Mouse (Mus musculus): ENCODE results near the gene Cxcl2. TPM values are rescaled to one million over a fixed set of nuclear protein-coding genes. Genes with fewer than 3 reads are reported as not detected.

Cxcl2 gene
- polyA plus RNA-seq, 1 experiment from 2014 or later, result not detected

DNA sequence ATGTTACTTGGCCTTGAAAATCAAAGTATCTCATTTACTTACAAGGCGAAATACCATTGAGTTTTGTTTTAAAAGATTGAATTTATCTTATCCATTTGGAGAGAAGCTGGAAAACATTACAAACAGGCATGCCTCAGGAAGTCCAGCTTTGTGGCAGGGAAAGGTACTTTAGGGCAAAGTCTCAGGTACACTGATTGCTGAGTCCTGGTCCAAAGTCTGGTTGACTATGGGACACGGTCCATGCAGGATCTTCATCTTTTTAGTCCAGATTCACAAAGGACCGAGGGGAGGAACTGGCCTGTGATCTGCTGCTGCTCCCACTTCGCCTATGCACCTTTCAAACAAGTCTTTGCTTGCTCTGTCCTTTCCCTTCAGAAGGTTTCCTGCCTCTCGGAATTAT, 4.4 kb upstream of the Cxcl2 start:
- Histone ChIP-seq H3K36me3 (no peaks in the 10 kb centered on the region), H3K4me2 (no peak overlapping the region), H3K27ac (no peak overlapping the region), H3K4me1 (no peaks in the 10 kb centered on the region), H3K9ac (no peak overlapping the region), H3K27me3 (replicated peaks) (peaks cover 11% of the 10 kb centered on the region), H3K9me3 (replicated peaks) (no peaks in the 10 kb centered on the region), H3K4me3 (no peak overlapping the region)
- 60% methylated on average over 5 of the region's 5 CpGs for WGBS (ENCODE audit: insufficient replicate concordance)
- no peak for ATAC-seq

GRCm38 (mm10) chr5:90900147-90900546, 3.5 kb upstream of the Cxcl2 start:
- Histone ChIP-seq H3K4me1 (no peaks in the 10 kb centered on the region), H3K27ac (no peak overlapping the region), H3K4me2 (no peak overlapping the region), H3K9me3 (replicated peaks) (no peaks in the 10 kb centered on the region), H3K36me3 (no peaks in the 10 kb centered on the region), H3K9ac (no peak overlapping the region), H3K27me3 (replicated peaks) (peaks cover 19% of the 10 kb centered on the region), H3K4me3 (no peak overlapping the region)
- 60% methylated on average over 7 of the region's 7 CpGs for WGBS (ENCODE audit: insufficient replicate concordance)
- ATAC-seq, result no peak

- no peak overlapping the region for H3K27ac ChIP-seq
- H3K4me3 ChIP-seq, result no peak overlapping the region
- no peak overlapping the region for H3K4me2 ChIP-seq
- no peak overlapping the region for H3K9ac ChIP-seq
- H3K36me3 ChIP-seq, result no peaks in the 10 kb centered on the region
- peaks cover 19% of the 10 kb centered on the region for H3K27me3 ChIP-seq (replicated peaks)
- 57% methylated on average over 7 of the region's 7 CpGs for WGBS (ENCODE audit: insufficient replicate concordance)
- no peaks in the 10 kb centered on the region for H3K9me3 ChIP-seq (replicated peaks)
- no peaks in the 10 kb centered on the region for H3K4me1 ChIP-seq
- no peak for ATAC-seq
Observed at GRCm38 (mm10) chr5:90900688-90901087, 3.0 kb upstream of the Cxcl2 start.

- Histone ChIP-seq H3K27me3 (replicated peaks) (peaks cover 28% of the 10 kb centered on the region), H3K4me3 (no peak overlapping the region), H3K36me3 (no peaks in the 10 kb centered on the region), H3K4me1 (no peaks in the 10 kb centered on the region), H3K4me2 (peak overlapping the region; percentile 48), H3K9me3 (replicated peaks) (no peaks in the 10 kb centered on the region), H3K9ac (no peak overlapping the region), H3K27ac (no peak overlapping the region)
- no peak for ATAC-seq
- 5% methylated on average over 10 of the region's 10 CpGs for WGBS (ENCODE audit: insufficient replicate concordance)
Observed at GRCm38 (mm10) chr5:90902380-90903260, 1.1 kb upstream of the Cxcl2 start.

DNA sequence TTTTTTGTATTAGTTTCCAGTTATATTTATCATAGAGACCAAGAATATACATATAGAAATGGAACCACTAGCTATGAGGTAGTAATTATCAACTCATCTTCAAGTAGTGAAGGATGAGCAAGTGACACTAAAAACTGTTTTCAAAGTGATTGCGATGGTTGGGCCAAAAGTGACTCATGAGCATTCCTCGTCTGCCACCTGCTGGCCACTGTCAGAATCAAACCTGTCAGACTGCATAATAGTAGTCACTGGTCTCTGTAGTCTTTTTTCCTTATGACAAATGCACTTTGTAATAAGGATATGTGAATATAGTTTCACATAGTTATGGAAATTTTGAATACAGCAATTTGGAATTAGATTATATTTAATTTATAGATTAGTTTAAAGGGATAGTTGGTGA, 5.3 kb downstream of the Cxcl2 start:
- no peak overlapping the region for H3K4me2 ChIP-seq
- 1% methylated on average over 2 of the region's 2 CpGs for WGBS (ENCODE audit: insufficient replicate concordance)
- no peak for ATAC-seq
- H3K9ac ChIP-seq, result no peak overlapping the region
- H3K36me3 ChIP-seq, result no peaks in the 10 kb centered on the region
- H3K9me3 ChIP-seq (replicated peaks), result no peaks in the 10 kb centered on the region
- no peak overlapping the region for H3K27ac ChIP-seq
- H3K4me3 ChIP-seq, result no peak overlapping the region
- H3K27me3 ChIP-seq (replicated peaks), result peaks cover 21% of the 10 kb centered on the region
- H3K4me1 ChIP-seq, result no peaks in the 10 kb centered on the region

DNA sequence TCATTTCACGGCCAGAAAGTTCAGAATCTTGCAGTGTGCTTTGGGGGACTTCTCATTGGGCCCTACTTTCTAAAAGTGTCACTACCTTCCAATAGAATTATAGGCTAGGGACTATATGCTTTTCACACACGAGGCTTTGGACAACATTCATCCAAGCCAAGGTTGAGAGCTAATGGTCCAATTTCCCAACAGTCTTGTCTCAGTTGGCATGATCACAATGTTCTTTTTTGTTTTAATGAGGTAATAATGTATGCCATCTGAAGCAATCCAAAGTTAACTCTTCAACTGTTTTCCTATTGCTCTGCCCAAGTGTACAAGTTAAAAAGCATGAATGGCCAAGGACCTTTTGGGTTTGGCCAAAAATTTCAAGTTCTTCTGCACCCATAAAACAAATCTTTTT, 15.8 kb downstream of the Cxcl2 start:
- Histone ChIP-seq H3K4me2 (no peak overlapping the region), H3K36me3 (no peaks in the 10 kb centered on the region), H3K4me3 (no peak overlapping the region), H3K9ac (no peak overlapping the region), H3K27ac (no peak overlapping the region), H3K9me3 (replicated peaks) (no peaks in the 10 kb centered on the region), H3K4me1 (no peaks in the 10 kb centered on the region), H3K27me3 (replicated peaks) (no peaks in the 10 kb centered on the region)
- WGBS (ENCODE audit: insufficient replicate concordance), result 69% methylated on average over 2 of the region's 2 CpGs
- no peak for ATAC-seq

- H3K4me1 ChIP-seq, result no peaks in the 10 kb centered on the region
- H3K9me3 ChIP-seq (replicated peaks), result no peaks in the 10 kb centered on the region
- no peak for ATAC-seq
- no peaks in the 10 kb centered on the region for H3K27me3 ChIP-seq (replicated peaks)
- H3K27ac ChIP-seq, result no peak overlapping the region
- H3K36me3 ChIP-seq, result no peaks in the 10 kb centered on the region
- no peak overlapping the region for H3K9ac ChIP-seq
- H3K4me3 ChIP-seq, result no peak overlapping the region
- 78% methylated on average over 4 of the region's 4 CpGs for WGBS (ENCODE audit: insufficient replicate concordance)
- no peak overlapping the region for H3K4me2 ChIP-seq
Observed at GRCm38 (mm10) chr5:90922958-90923357, 19.3 kb downstream of the Cxcl2 start.

DNA sequence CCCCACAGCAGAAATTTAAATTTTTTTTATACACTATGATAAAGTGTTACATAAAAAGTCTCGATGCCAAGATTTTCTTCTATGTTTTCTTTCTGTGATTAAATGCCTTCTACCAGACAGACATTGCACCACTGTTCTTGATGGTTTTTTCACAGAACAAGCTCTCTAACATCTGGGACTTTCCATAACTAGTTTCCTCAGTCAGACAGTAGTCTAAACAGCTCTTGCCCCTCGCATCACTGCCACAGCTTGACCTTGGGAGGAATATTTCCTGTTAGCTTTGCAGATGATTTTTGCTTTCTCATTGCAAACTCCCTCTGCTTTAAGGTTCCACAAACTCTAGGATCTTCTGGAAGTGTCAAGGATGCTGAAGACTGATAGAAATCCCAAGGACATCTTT, 26.9 kb downstream of the Cxcl2 start:
- Histone ChIP-seq H3K9me3 (replicated peaks) (no peaks in the 10 kb centered on the region), H3K27me3 (replicated peaks) (no peaks in the 10 kb centered on the region), H3K27ac (peak overlapping the region; percentile 86; the same call in 1 of the 2 replicates), H3K36me3 (peaks cover 6% of the 10 kb centered on the region; the same call in 1 of the 2 replicates), H3K4me1 (peaks cover 17% of the 10 kb centered on the region), H3K4me2 (peak overlapping the region; percentile 82), H3K9ac (peak overlapping the region; percentile 85), H3K4me3 (peak overlapping the region; percentile 77)
- 62% methylated on average over 2 of the region's 2 CpGs for WGBS (ENCODE audit: insufficient replicate concordance)
- 0 out of 2 replicates have a peak, but pooled peaks have one; percentile 27 for ATAC-seq

DNA sequence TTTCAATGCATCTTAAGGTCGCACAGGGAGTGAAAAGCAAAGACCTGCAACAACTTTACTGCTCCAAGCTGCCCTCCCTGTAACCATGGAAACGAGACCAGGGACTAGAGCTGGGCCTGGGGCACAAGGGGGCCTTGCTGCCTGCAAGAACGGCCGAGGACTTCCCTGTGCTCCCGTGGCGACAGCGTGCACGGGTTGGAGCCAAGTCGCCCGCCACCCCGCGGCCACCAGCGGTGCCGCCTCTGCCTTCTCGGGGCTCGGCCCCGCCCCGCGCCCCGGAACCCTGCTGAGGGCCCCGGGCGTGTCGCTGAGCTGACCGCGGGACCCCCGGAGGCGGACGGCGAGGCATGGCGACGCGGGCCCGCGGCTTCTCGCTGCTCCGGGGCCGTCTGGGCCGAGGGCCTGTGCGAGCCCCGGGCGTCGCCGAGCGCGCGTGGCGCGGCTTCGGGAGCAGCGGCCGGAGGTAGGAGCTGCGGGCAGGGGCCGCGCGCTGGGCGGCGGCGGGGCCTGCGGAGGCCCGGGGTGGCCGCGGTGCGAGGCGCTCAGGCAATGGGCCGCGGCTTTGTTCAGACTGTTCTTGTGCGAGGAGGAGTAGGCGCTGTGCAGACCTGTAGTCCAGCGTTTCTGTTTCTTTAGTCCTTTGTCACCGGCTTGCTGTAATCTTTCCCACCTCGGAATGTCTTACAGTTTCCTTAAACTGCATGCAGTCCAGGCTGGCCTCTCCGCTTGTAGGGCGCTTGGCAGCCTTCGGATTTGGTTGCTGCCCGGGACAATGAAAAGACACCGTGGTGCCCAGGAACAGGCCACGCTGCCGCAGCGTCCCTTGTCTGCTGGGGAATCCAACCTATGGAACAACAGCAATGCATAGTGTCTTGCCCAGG, 27.5 kb downstream of the Cxcl2 start, which contains the start of gene Mthfd2l:
Gene Mthfd2l, plus strand, starts transcription at position 147 of the 881 bp plus-strand sequence.
- Histone ChIP-seq H3K9ac (peak within 1 kb of the TSS; percentile 85), H3K27me3 (replicated peaks) (no peaks in the 10 kb centered on the region), H3K4me2 (peak within 1 kb of the TSS; percentile 82), H3K9me3 (replicated peaks) (no peaks in the 10 kb centered on the region), H3K4me1 (peaks cover 17% of the 10 kb centered on the region), H3K4me3 (peak within 1 kb of the TSS; percentile 77), H3K27ac (peak within 1 kb of the TSS; percentile 86), H3K36me3 (peaks cover 6% of the 10 kb centered on the region; the same call in 1 of the 2 replicates)
- WGBS (ENCODE audit: insufficient replicate concordance), result under 1% methylated on average over 74 of the region's 79 CpGs
- peak; percentile 99 for ATAC-seq

DNA sequence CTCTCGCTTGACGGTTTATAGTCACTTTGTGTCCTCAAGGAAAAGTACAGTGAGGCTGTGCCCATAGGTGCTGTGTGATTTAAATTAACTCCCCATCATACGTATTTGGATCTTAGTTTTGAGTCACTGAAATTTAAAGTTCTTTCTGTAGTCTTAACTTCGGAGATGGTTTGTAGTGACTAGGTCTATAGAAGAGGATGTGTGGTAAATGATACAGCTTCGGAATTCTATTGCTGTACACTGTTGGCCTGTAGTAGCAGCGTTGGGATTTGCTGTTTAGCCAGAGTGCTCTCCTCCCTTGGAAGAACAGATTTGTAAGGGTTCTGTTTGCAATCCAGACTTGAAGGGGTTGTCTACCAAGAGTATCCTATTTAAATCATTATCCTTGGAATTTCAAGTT, 28.2 kb downstream of the Cxcl2 start:
- Histone ChIP-seq H3K27ac (peak overlapping the region; percentile 86), H3K9me3 (replicated peaks) (no peaks in the 10 kb centered on the region), H3K4me1 (peaks cover 17% of the 10 kb centered on the region), H3K36me3 (peaks cover 6% of the 10 kb centered on the region; the same call in 1 of the 2 replicates), H3K9ac (peak overlapping the region; percentile 85), H3K4me3 (peak overlapping the region; percentile 77), H3K27me3 (replicated peaks) (no peaks in the 10 kb centered on the region), H3K4me2 (peak overlapping the region; percentile 82)
- ATAC-seq, result no peak; the same call in 1 of the 2 replicates
- 25% methylated on average over 6 of the region's 6 CpGs for WGBS (ENCODE audit: insufficient replicate concordance)

GRCm38 (mm10) chr5:90936706-90937105, 33.0 kb downstream of the Cxcl2 start:
- no peak for ATAC-seq
- H3K9me3 ChIP-seq (replicated peaks), result no peaks in the 10 kb centered on the region
- peaks cover 7% of the 10 kb centered on the region for H3K4me1 ChIP-seq
- H3K4me3 ChIP-seq, result no peak overlapping the region
- 67% methylated on average over 2 of the region's 2 CpGs for WGBS (ENCODE audit: insufficient replicate concordance)
- H3K27me3 ChIP-seq (replicated peaks), result no peaks in the 10 kb centered on the region
- H3K36me3 ChIP-seq, result peaks cover 6% of the 10 kb centered on the region; the same call in 1 of the 2 replicates
- no peak overlapping the region for H3K4me2 ChIP-seq
- H3K27ac ChIP-seq, result no peak overlapping the region
- no peak overlapping the region for H3K9ac ChIP-seq

DNA sequence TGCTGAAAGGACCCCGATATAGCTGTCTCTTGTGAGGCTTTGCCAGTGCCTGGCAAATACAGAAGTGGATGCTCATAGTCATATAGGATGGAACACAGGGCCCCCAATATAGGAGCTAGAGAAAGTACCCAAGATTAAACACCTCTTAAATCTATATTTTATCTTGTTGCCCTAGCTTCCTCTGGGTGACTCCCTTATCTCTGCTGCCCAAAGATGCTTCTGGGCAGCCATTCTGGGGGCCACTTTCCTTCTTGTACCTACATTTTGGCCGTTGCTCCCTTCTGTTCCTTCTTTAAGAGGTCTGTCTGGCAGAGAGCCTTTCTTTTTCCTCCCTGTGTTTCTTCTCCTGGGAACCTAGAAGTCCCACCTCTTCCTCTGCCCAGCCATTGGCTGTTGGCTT, 41.8 kb downstream of the Cxcl2 start:
- Histone ChIP-seq H3K4me2 (peak overlapping the region; percentile 40), H3K9me3 (replicated peaks) (no peaks in the 10 kb centered on the region), H3K27ac (no peak overlapping the region), H3K9ac (no peak overlapping the region), H3K36me3 (no peaks in the 10 kb centered on the region), H3K27me3 (replicated peaks) (no peaks in the 10 kb centered on the region), H3K4me3 (no peak overlapping the region; the same call in 1 of the 2 replicates), H3K4me1 (peaks cover 33% of the 10 kb centered on the region)
- WGBS (ENCODE audit: insufficient replicate concordance), result 50% methylated on average over 2 of the region's 2 CpGs
- peak; percentile 67 for ATAC-seq

Data from liver, embryonic 12.5 days (tissue).